Mouse (Mus musculus) heart, embryonic 14.5 days (tissue): ENCODE measurements at regions not wholly inside any gene's neighbourhood (a gene's known extent, or its start where the extent isn't known, plus 50 kb on each side); places are given as distances from the start of the nearest gene placed in this dataset.

Experiments
- ATAC-seq: fragments of 200-750 bp; cut with Nextera tagmentation; 2 replicates; pipeline ENCODE4 v1.8.0; 2017; ENCODE audit warnings: low read depth, moderate TSS enrichment; ENCODE audit not compliant: insufficient number of reproducible peaks, insufficient read depth, low FRiP score
- H3K27ac ChIP-seq, 2 experiments: fragments of 200-500 bp in 1 of 2; fragments of 300-500 bp in 1 of 2; sonication (generic) in 1 of 2; replicated peaks in 1 of 2; 2 replicates each; pipeline ENCODE4 v1.5.1; 2012 to 2014; ENCODE audit warnings: low read depth in 2 of 2, low read length in 2 of 2, control low read depth in 1 of 2, mild to moderate bottlenecking in 1 of 2, mixed read lengths in 1 of 2; ENCODE audit not compliant: control insufficient read depth in 1 of 2, insufficient read depth in 1 of 2
- H3K27me3 ChIP-seq: fragments of 300-500 bp; sonication (generic); 2 replicates; pipeline ENCODE4 v1.6.1; 2014; ENCODE audit warnings: mild to moderate bottlenecking, low read length, control low read depth; ENCODE audit not compliant: control insufficient read depth, insufficient read depth
- H3K36me3 ChIP-seq: fragments of 300-500 bp; sonication (generic); 2 replicates; pipeline ENCODE4 v1.6.1; 2014; ENCODE audit warnings: mild to moderate bottlenecking, control low read depth, low read length, mixed read lengths; ENCODE audit not compliant: control insufficient read depth, insufficient read depth
- H3K4me1 ChIP-seq, 2 experiments: fragments of 200-500 bp in 1 of 2; fragments of 300-500 bp in 1 of 2; sonication (generic) in 1 of 2; 2 replicates each; pipeline ENCODE4 v1.6.1; 2012 to 2014; ENCODE audit warnings: low read length in 2 of 2, control low read depth in 1 of 2, mixed read lengths in 1 of 2; ENCODE audit not compliant: control insufficient read depth in 2 of 2, insufficient read depth in 2 of 2
- H3K4me2 ChIP-seq: fragments of 300-500 bp; sonication (generic); 2 replicates; pipeline ENCODE4 v1.6.1; 2014; ENCODE audit warnings: mild to moderate bottlenecking, low read length
- H3K4me3 ChIP-seq, 2 experiments: fragments of 200-500 bp in 1 of 2; fragments of 300-500 bp in 1 of 2; sonication (generic) in 1 of 2; 2 replicates each; pipeline ENCODE4 v1.5.1; 2012 to 2014; ENCODE audit warnings: low read length in 2 of 2, mild to moderate bottlenecking in 2 of 2, control low read depth in 1 of 2, low read depth in 1 of 2, moderate library complexity in 1 of 2; ENCODE audit not compliant: control insufficient read depth in 1 of 2, insufficient read depth in 1 of 2
- H3K9ac ChIP-seq: fragments of 300-500 bp; sonication (generic); 2 replicates; pipeline ENCODE4 v1.6.1; 2014; ENCODE audit warnings: mild to moderate bottlenecking, low read length
- H3K9me3 ChIP-seq: fragments of 300-500 bp; sonication (generic); 2 replicates; pipeline ENCODE4 v1.6.1; 2016; ENCODE audit warnings: low read length, control low read depth; ENCODE audit not compliant: control insufficient read depth
- WGBS: fragments of 180-500 bp; shearing (Covaris S2); extraction: QIAGEN DNeasy Blood & Tissue Kit; methylation state at CpG from one replicate; pipeline ENCODE4 v1.1.7; 2014; 5-methylcytosine and 5-hydroxymethylcytosine counted together

- Histone ChIP-seq H3K36me3 (no peaks in the 10 kb centered on the region), H3K27ac (no peak overlapping the region), H3K27me3 (peaks cover 60% of the 10 kb centered on the region), H3K9ac (no peak overlapping the region), H3K4me1 (peaks cover 20 to 22% of the 10 kb centered on the region in 2 experiments), H3K4me3 (no peak overlapping the region), H3K4me2 (no peak overlapping the region), H3K9me3 (peaks cover 5% of the 10 kb centered on the region; the same call in 1 of the 2 replicates)
- 93% methylated on average over 8 of the region's 8 CpGs for WGBS
- no peak for ATAC-seq
Observed at GRCm38 (mm10) chr6:117611965-117612364, 229.0 kb upstream of the Zfp637 start.

GRCm38 (mm10) chr6:117612421-117612820, 228.6 kb upstream of the Zfp637 start:
- no peaks in the 10 kb centered on the region for H3K36me3 ChIP-seq
- H3K9ac ChIP-seq = no peak overlapping the region
- H3K9me3 ChIP-seq = peaks cover 5% of the 10 kb centered on the region; the same call in 1 of the 2 replicates
- H3K4me1 ChIP-seq = peaks cover 17 to 25% of the 10 kb centered on the region in 2 experiments
- no peak for ATAC-seq
- H3K4me3 ChIP-seq = no peak overlapping the region
- H3K27ac ChIP-seq = no peak overlapping the region
- H3K27me3 ChIP-seq = peaks cover 60% of the 10 kb centered on the region
- whole genome bisulfite sequencing = 83% methylated on average over 8 of the region's 8 CpGs
- no peak overlapping the region for H3K4me2 ChIP-seq

GRCm38 (mm10) chr6:117613656-117614350, 227.2 kb upstream of the Zfp637 start:
- no peak overlapping the region for H3K4me3 ChIP-seq
- H3K36me3 ChIP-seq = no peaks in the 10 kb centered on the region
- no peak overlapping the region for H3K9ac ChIP-seq
- 72% methylated on average over 11 of the region's 11 CpGs for WGBS
- H3K4me2 ChIP-seq = no peak overlapping the region
- H3K27ac ChIP-seq = no peak overlapping the region
- ATAC-seq = no peak
- peaks cover 69% of the 10 kb centered on the region for H3K27me3 ChIP-seq
- no peaks in the 10 kb centered on the region for H3K9me3 ChIP-seq
- peaks cover 20 to 28% of the 10 kb centered on the region in 2 experiments for H3K4me1 ChIP-seq

- peaks cover 65% of the 10 kb centered on the region for H3K27me3 ChIP-seq
Observed at GRCm38 (mm10) chr6:117614386-117614785, 226.6 kb upstream of the Zfp637 start.

GRCm38 (mm10) chr6:117617168-117617567, 223.8 kb upstream of the Zfp637 start:
- H3K27ac ChIP-seq = no peak overlapping the region
- 6% methylated on average over 6 of the region's 6 CpGs for WGBS
- H3K9me3 ChIP-seq = no peaks in the 10 kb centered on the region
- peak overlapping the region; percentile 31; the same call in 1 of the 2 replicates for H3K4me2 ChIP-seq
- no peaks in the 10 kb centered on the region for H3K36me3 ChIP-seq
- H3K9ac ChIP-seq = no peak overlapping the region
- H3K4me3 ChIP-seq = no peak overlapping the region
- peaks cover 71% of the 10 kb centered on the region for H3K27me3 ChIP-seq
- 0 out of 2 replicates have a peak, but pooled peaks have one; percentile 69 for ATAC-seq
- peaks cover 11 to 18% of the 10 kb centered on the region in 2 experiments for H3K4me1 ChIP-seq

More at GRCm38 (mm10) chr6:117614386-117614785, 226.6 kb upstream of the Zfp637 start:
- no peak overlapping the region for H3K27ac ChIP-seq
- no peak for ATAC-seq
- H3K4me3 ChIP-seq = no peak overlapping the region
- H3K36me3 ChIP-seq = no peaks in the 10 kb centered on the region
- no peaks in the 10 kb centered on the region for H3K9me3 ChIP-seq
- WGBS = 56% methylated on average over 6 of the region's 6 CpGs
- H3K4me1 ChIP-seq = peaks cover 18 to 28% of the 10 kb centered on the region in 2 experiments
- H3K4me2 ChIP-seq = no peak overlapping the region
- no peak overlapping the region for H3K9ac ChIP-seq

GRCm38 (mm10) chr6:117617951-117618350, 223.0 kb upstream of the Zfp637 start:
- Histone ChIP-seq H3K9me3 (no peaks in the 10 kb centered on the region), H3K4me3 (no peak overlapping the region), H3K27ac (no peak overlapping the region), H3K4me1 (peaks cover 11 to 18% of the 10 kb centered on the region in 2 experiments), H3K4me2 (no peak overlapping the region), H3K36me3 (no peaks in the 10 kb centered on the region), H3K27me3 (peaks cover 72% of the 10 kb centered on the region), H3K9ac (no peak overlapping the region)
- no peak for ATAC-seq
- 65% methylated on average over 4 of the region's 4 CpGs for whole genome bisulfite sequencing

GRCm38 (mm10) chr6:117619606-117620005, 221.4 kb upstream of the Zfp637 start:
- Histone ChIP-seq H3K4me1 (peaks cover 6 to 13% of the 10 kb centered on the region in 2 experiments; a peak in 3 of 4 replicates), H3K27me3 (peaks cover 57% of the 10 kb centered on the region), H3K9ac (no peak overlapping the region), H3K4me2 (no peak overlapping the region), H3K9me3 (no peaks in the 10 kb centered on the region), H3K27ac (no peak overlapping the region), H3K4me3 (no peak overlapping the region), H3K36me3 (no peaks in the 10 kb centered on the region)
- no peak for ATAC-seq
- 60% methylated on average over 2 of the region's 2 CpGs for WGBS
